ENCODE assay signal across 8 mouse cellular contexts in the genomic region with DNA sequence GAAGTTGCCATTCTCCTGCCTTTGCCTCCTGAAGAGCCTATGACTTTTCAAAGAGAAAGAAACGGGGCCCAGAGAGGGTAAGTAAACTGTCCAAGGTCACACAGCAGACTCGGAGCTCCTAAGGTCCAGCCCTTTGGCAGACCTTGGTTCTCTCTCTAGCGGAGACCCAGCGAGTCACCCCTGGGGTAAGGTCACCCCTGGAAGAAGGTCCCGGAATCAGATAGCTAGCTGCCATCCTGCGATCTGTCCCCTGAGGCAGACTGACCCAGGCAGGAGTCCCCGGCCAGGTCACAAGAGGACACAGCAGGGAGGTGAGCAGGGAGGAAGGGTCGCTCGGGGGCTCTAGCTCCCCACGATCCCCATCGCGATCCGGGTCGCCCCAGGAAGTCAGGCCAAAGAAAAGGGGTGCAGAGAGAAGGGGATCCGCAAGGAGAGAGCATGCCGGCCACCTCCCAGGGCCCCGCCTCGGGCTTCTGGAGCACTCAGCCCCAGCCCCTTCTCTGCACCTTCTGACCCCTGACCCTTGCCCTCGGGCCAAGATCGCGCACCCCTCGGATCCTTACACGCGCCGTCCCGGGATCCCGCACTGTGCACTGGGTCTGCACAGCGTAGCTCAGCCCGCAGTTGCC. TPM values are rescaled to one million over a fixed set of nuclear protein-coding genes. Genes with fewer than 3 reads are reported as not detected.
DNase-seq lines count a peak whose midpoint lies in the region; ATAC-seq and TF ChIP-seq lines count a peak whose summit lies in the region.

No protein-coding gene starts in this region.

- H3K27ac ChIP-seq in kidney, adult 2 months (ENCODE audit: insufficient read depth, low read depth, low read length): peak overlapping the region; percentile 87
- H3K27ac ChIP-seq in cortical plate, adult 2 months (ENCODE audit: insufficient read depth, low read length): peak overlapping the region; percentile 60
- H3K27ac ChIP-seq in hindbrain, embryonic 14.5 days: peak overlapping the region; percentile 80
- peak overlapping the region; percentile 71 for H3K27ac ChIP-seq in midbrain, embryonic 14.5 days (replicated peaks; ENCODE audit: low read depth, low read length)

- peak overlapping the region; percentile 99 for H3K4me2 ChIP-seq in hindbrain, embryonic 14.5 days (replicated peaks)
- peak overlapping the region; percentile 99 for H3K4me2 ChIP-seq in midbrain, embryonic 14.5 days (ENCODE audit: low read length)

- H3K36me3 ChIP-seq in kidney, adult 2 months (ENCODE audit: control insufficient read depth, insufficient read depth, low read length): peaks cover 5% of the 10 kb centered on the region
- peaks cover 14% of the 10 kb centered on the region; the same call in 1 of the 2 replicates for H3K36me3 ChIP-seq in hindbrain, embryonic 14.5 days (replicated peaks; ENCODE audit: control insufficient read depth, insufficient read depth)
- 0 out of 2 replicates have a peak, but pooled peaks cover 6% of the 10 kb centered on the region for H3K36me3 ChIP-seq in midbrain, embryonic 14.5 days (ENCODE audit: control insufficient read depth, insufficient read depth, low read length)

- no peaks in the 10 kb centered on the region for H3K9me3 ChIP-seq in hindbrain, embryonic 14.5 days (ENCODE audit: control insufficient read depth, low read length)
- H3K9me3 ChIP-seq in midbrain, embryonic 14.5 days (ENCODE audit: control insufficient read depth, low read length): no peaks in the 10 kb centered on the region

- H3K9ac ChIP-seq in hindbrain, embryonic 14.5 days: peak overlapping the region; percentile 92
- peak overlapping the region; percentile 85 for H3K9ac ChIP-seq in midbrain, embryonic 14.5 days (replicated peaks; ENCODE audit: low read length)

- no peaks in the 10 kb centered on the region for H3K27me3 ChIP-seq in kidney, adult 2 months (replicated peaks; ENCODE audit: control insufficient read depth, insufficient read depth, low read length)
- no peaks in the 10 kb centered on the region for H3K27me3 ChIP-seq in hindbrain, embryonic 14.5 days (ENCODE audit: control insufficient read depth, insufficient read depth, low read length)
- H3K27me3 ChIP-seq in midbrain, embryonic 14.5 days (ENCODE audit: control insufficient read depth, insufficient read depth, low read length): no peaks in the 10 kb centered on the region

- no peak for TF ChIP-seq POLR2A in kidney, adult 2 months (IDR thresholded peaks at IDR 0.05; ENCODE audit: low read depth, low read length)
- no peak for TF ChIP-seq POLR2A in cortical plate, adult 2 months (IDR thresholded peaks at IDR 0.05; ENCODE audit: extremely low read depth, insufficient read depth, low read length)

- no peak for TF ChIP-seq CTCF in kidney, adult 2 months (conservative IDR thresholded peaks at IDR 0.05; ENCODE audit: insufficient read depth, insufficient read length, low read depth, low read length)
- TF ChIP-seq CTCF in cortical plate, adult 2 months (IDR thresholded peaks at IDR 0.05; ENCODE audit: extremely low read depth, insufficient read depth, low read length): no peak

- ATAC-seq in hindbrain, embryonic 14.5 days (ENCODE audit: low FRiP score): no peak; the same call in 1 of the 2 replicates
- ATAC-seq in midbrain, embryonic 14.5 days (ENCODE audit: low FRiP score, low TSS enrichment): no peak

- under 1% methylated on average over 29 of the region's 29 CpGs for WGBS in kidney, adult 2 months
- 2% methylated on average over 29 of the region's 29 CpGs for whole genome bisulfite sequencing in hindbrain, embryonic 14.5 days
- WGBS in midbrain, embryonic 14.5 days: 3% methylated on average over 29 of the region's 29 CpGs

- H3K4me3 ChIP-seq in kidney, adult 2 months (ENCODE audit: insufficient read depth, low read depth, low read length): peak overlapping the region; percentile 67
- peak overlapping the region; percentile 72 for H3K4me3 ChIP-seq in cortical plate, adult 2 months (ENCODE audit: insufficient read depth, low read length)
- peak overlapping the region; percentile 90 for H3K4me3 ChIP-seq in hindbrain, embryonic 14.5 days (replicated peaks; ENCODE audit: low read length)
- H3K4me3 ChIP-seq in midbrain, embryonic 14.5 days (replicated peaks; ENCODE audit: low read depth, low read length): peak overlapping the region; percentile 74

- H3K4me1 ChIP-seq in kidney, adult 2 months (ENCODE audit: control insufficient read depth, insufficient read depth, low read length): peaks cover 23% of the 10 kb centered on the region
- no peaks in the 10 kb centered on the region for H3K4me1 ChIP-seq in cortical plate, adult 2 months (ENCODE audit: control insufficient read depth, insufficient read depth, low read length)
- peaks cover 18% of the 10 kb centered on the region for H3K4me1 ChIP-seq in hindbrain, embryonic 14.5 days (replicated peaks; ENCODE audit: control insufficient read depth, insufficient read depth, low read length)
- peaks cover 18% of the 10 kb centered on the region for H3K4me1 ChIP-seq in midbrain, embryonic 14.5 days (ENCODE audit: control insufficient read depth, insufficient read depth, low read length)

- no peak for DNase-seq in kidney, adult 2 months
- DNase-seq in kidney, postnatal 25 days: no peak
- DNase-seq in hindbrain, embryonic 14.5 days (ENCODE audit: low spot score): no peak
- no peak for DNase-seq in midbrain, embryonic 14.5 days
- DNase-seq in natural killer cell, adult 2 months (ENCODE audit: low spot score in 2 of 2): no peak
- DNase-seq in left cerebral cortex, adult 11 months (ENCODE audit: low spot score): no peak
- no peak for DNase-seq in layer of hippocampus, postnatal 25 days (ENCODE audit: extremely low spot score in 1 of 2, low spot score in 1 of 2)

RNA-seq across cellular contexts. Expression of a gene that starts 0.4 kb away (rescaled TPM):
- 200 and 216 TPM in 2 replicates for polyA plus RNA-seq in kidney, adult 2 months (2012; rRNA removed)
- 37.9 and 40.0 TPM in 2 replicates for polyA plus RNA-seq in cortical plate, adult 2 months (2012; rRNA removed)
- polyA plus RNA-seq in hindbrain, embryonic 14.5 days (2014; fragmentation: Nextera tagmentation; extraction: Ambion mirVana): 13.4 and 15.7 TPM in 2 replicates
- polyA plus RNA-seq in midbrain, embryonic 14.5 days (2014; fragmentation: Nextera tagmentation; extraction: Ambion mirVana): 10.4 and 12.2 TPM in 2 replicates
- 10 to 100 TPM; 31.0 to 39.9 TPM for total RNA-seq in layer of hippocampus, postnatal 25 days (2021)

RNA-seq across cellular contexts. Expression of a gene that starts 0.8 kb away (rescaled TPM):
- polyA plus RNA-seq in kidney, adult 2 months (2012; rRNA removed): 2.1 and 2.5 TPM in 2 replicates
- 1.5 and 2.5 TPM in 2 replicates for polyA plus RNA-seq in cortical plate, adult 2 months (2012; rRNA removed)
- 1.5 and 1.9 TPM in 2 replicates for polyA plus RNA-seq in hindbrain, embryonic 14.5 days (2014; fragmentation: Nextera tagmentation; extraction: Ambion mirVana)
- polyA plus RNA-seq in midbrain, embryonic 14.5 days (2014; fragmentation: Nextera tagmentation; extraction: Ambion mirVana): 1.4 and 1.7 TPM in 2 replicates
- under 1 TPM; 0.79 to 0.80 TPM for total RNA-seq in layer of hippocampus, postnatal 25 days (2021)

RNA-seq across cellular contexts. Expression of a gene that starts 24.3 kb away (rescaled TPM):
- polyA plus RNA-seq in kidney, adult 2 months (2012; rRNA removed): 25.2 and 32.1 TPM in 2 replicates
- polyA plus RNA-seq in cortical plate, adult 2 months (2012; rRNA removed): 39.6 and 40.8 TPM in 2 replicates
- 20.1 and 20.6 TPM in 2 replicates for polyA plus RNA-seq in hindbrain, embryonic 14.5 days (2014; fragmentation: Nextera tagmentation; extraction: Ambion mirVana)
- 20.6 and 25.5 TPM in 2 replicates for polyA plus RNA-seq in midbrain, embryonic 14.5 days (2014; fragmentation: Nextera tagmentation; extraction: Ambion mirVana)
- 10 to 100 TPM; 23.9 to 25.5 TPM for total RNA-seq in layer of hippocampus, postnatal 25 days (2021)

RNA-seq across cellular contexts. Expression of a gene that starts 24.5 kb away (rescaled TPM):
- 29.3 and 31.6 TPM in 2 replicates for polyA plus RNA-seq in kidney, adult 2 months (2012; rRNA removed)
- 30.3 and 31.0 TPM in 2 replicates for polyA plus RNA-seq in cortical plate, adult 2 months (2012; rRNA removed)
- 27.8 and 29.8 TPM in 2 replicates for polyA plus RNA-seq in hindbrain, embryonic 14.5 days (2014; fragmentation: Nextera tagmentation; extraction: Ambion mirVana)
- 29.4 and 31.9 TPM in 2 replicates for polyA plus RNA-seq in midbrain, embryonic 14.5 days (2014; fragmentation: Nextera tagmentation; extraction: Ambion mirVana)
- total RNA-seq in layer of hippocampus, postnatal 25 days (2021): 10 to 100 TPM; 40.7 to 42.5 TPM

RNA-seq across cellular contexts. Expression of a gene that starts 46.0 kb away (rescaled TPM):
- not detected in 2 replicates for polyA plus RNA-seq in kidney, adult 2 months (2012; rRNA removed)
- polyA plus RNA-seq in cortical plate, adult 2 months (2012; rRNA removed): 0.10 and 0.19 TPM in 2 replicates
- polyA plus RNA-seq in hindbrain, embryonic 14.5 days (2014; fragmentation: Nextera tagmentation; extraction: Ambion mirVana): 0.53 and 1.1 TPM in 2 replicates
- polyA plus RNA-seq in midbrain, embryonic 14.5 days (2014; fragmentation: Nextera tagmentation; extraction: Ambion mirVana): 0.32 TPM in 1 of 2 replicates, not detected in the other
- under 1 TPM; 0.39 to 0.42 TPM for total RNA-seq in layer of hippocampus, postnatal 25 days (2021)
